Mouse (Mus musculus): ENCODE results near the gene Efcab12. TPM values are rescaled to one million over a fixed set of nuclear protein-coding genes. Genes with fewer than 3 reads are reported as not detected.

The Efcab12 gene
- polyA plus RNA-seq, 1 experiment from 2014 or later, result 0.42 TPM

- Histone ChIP-seq H3K36me3 (ENCODE audit: control insufficient read depth, insufficient read depth, low read length) (peaks cover 8% of the 10 kb centered on the region), H3K27me3 (ENCODE audit: control insufficient read depth, insufficient read depth, low read length) (no peaks in the 10 kb centered on the region), H3K27ac (replicated peaks in 1 of 2; ENCODE audit: control insufficient read depth in 1 of 2, insufficient read depth in 1 of 2, low read depth in 2 of 2, low read length in 2 of 2) (no peak overlapping the region), H3K4me3 (ENCODE audit: control insufficient read depth in 1 of 2, insufficient read depth in 1 of 2, low read depth in 1 of 2, low read length in 2 of 2) (no peak overlapping the region), H3K9me3 (ENCODE audit: control insufficient read depth, low read length) (no peaks in the 10 kb centered on the region), H3K9ac (ENCODE audit: low read length) (no peak overlapping the region), H3K4me2 (ENCODE audit: low read length) (no peak overlapping the region), H3K4me1 (ENCODE audit: control insufficient read depth in 2 of 2, insufficient read depth in 2 of 2, low read length in 2 of 2) (peaks cover 10 to 37% of the 10 kb centered on the region in 2 experiments)
- no peak for ATAC-seq (ENCODE audit: insufficient number of reproducible peaks, insufficient read depth, low FRiP score, low read depth)
- 75% methylated on average over 2 of the region's 2 CpGs for WGBS
Measured at GRCm38 (mm10) chr6:115854432-115854831, 16.2 kb upstream of the Efcab12 start.

GRCm38 (mm10) chr6:115853985-115854384 lies 15.8 kb upstream of the Efcab12 start:
- peaks cover 12% of the 10 kb centered on the region for H3K36me3 ChIP-seq (ENCODE audit: control insufficient read depth, insufficient read depth, low read length)
- H3K4me2 ChIP-seq (ENCODE audit: low read length), result peak overlapping the region; percentile 67
- peak overlapping the region; percentile 53 to 73; a peak in 3 of 4 replicates for H3K4me3 ChIP-seq (ENCODE audit: control insufficient read depth in 1 of 2, insufficient read depth in 1 of 2, low read depth in 1 of 2, low read length in 2 of 2)
- peaks cover 10 to 33% of the 10 kb centered on the region in 2 experiments for H3K4me1 ChIP-seq (ENCODE audit: control insufficient read depth in 2 of 2, insufficient read depth in 2 of 2, low read length in 2 of 2)
- 46% methylated on average over 7 of the region's 7 CpGs for WGBS
- no peaks in the 10 kb centered on the region for H3K9me3 ChIP-seq (ENCODE audit: control insufficient read depth, low read length)
- peak overlapping the region; percentile 70 for H3K9ac ChIP-seq (ENCODE audit: low read length)
- H3K27ac ChIP-seq (replicated peaks in 1 of 2; ENCODE audit: control insufficient read depth in 1 of 2, insufficient read depth in 1 of 2, low read depth in 2 of 2, low read length in 2 of 2), result peak overlapping the region; percentile 76 to 84
- H3K27me3 ChIP-seq (ENCODE audit: control insufficient read depth, insufficient read depth, low read length), result no peaks in the 10 kb centered on the region
- ATAC-seq (ENCODE audit: insufficient number of reproducible peaks, insufficient read depth, low FRiP score, low read depth), result no peak

- Histone ChIP-seq H3K36me3 (ENCODE audit: control insufficient read depth, insufficient read depth, low read length) (peaks cover 20% of the 10 kb centered on the region), H3K27ac (replicated peaks in 1 of 2; ENCODE audit: control insufficient read depth in 1 of 2, insufficient read depth in 1 of 2, low read depth in 2 of 2, low read length in 2 of 2) (peak within 1 kb of the TSS; percentile 84 to 88), H3K9me3 (ENCODE audit: control insufficient read depth, low read length) (no peaks in the 10 kb centered on the region), H3K27me3 (ENCODE audit: control insufficient read depth, insufficient read depth, low read length) (no peaks in the 10 kb centered on the region), H3K4me1 (ENCODE audit: control insufficient read depth in 2 of 2, insufficient read depth in 2 of 2, low read length in 2 of 2) (peaks cover 10 to 34% of the 10 kb centered on the region in 2 experiments), H3K4me2 (ENCODE audit: low read length) (peak within 1 kb of the TSS; percentile 76), H3K9ac (ENCODE audit: low read length) (peak within 1 kb of the TSS; percentile 73), H3K4me3 (ENCODE audit: control insufficient read depth in 1 of 2, insufficient read depth in 1 of 2, low read depth in 1 of 2, low read length in 2 of 2) (peak within 1 kb of the TSS; percentile 53 to 73)
- WGBS, result under 1% methylated on average over 51 of the region's 51 CpGs
- peak; percentile 97 for ATAC-seq (ENCODE audit: insufficient number of reproducible peaks, insufficient read depth, low FRiP score, low read depth)
Measured at GRCm38 (mm10) chr6:115853091-115853813, 15.0 kb upstream of the Efcab12 start, which contains the start of the genes Mbd4 and Ift122. TSS of gene Mbd4 (minus strand) at chr6:115853371. TSS of gene Ift122 (plus strand) at chr6:115853470.

GRCm38 (mm10) chr6:115852446-115853090 lies 14.4 kb upstream of the Efcab12 start:
- H3K27me3 ChIP-seq (ENCODE audit: control insufficient read depth, insufficient read depth, low read length), result no peaks in the 10 kb centered on the region
- peak overlapping the region; percentile 73 for H3K9ac ChIP-seq (ENCODE audit: low read length)
- H3K36me3 ChIP-seq (ENCODE audit: control insufficient read depth, insufficient read depth, low read length), result peaks cover 21% of the 10 kb centered on the region
- H3K4me1 ChIP-seq (ENCODE audit: control insufficient read depth in 2 of 2, insufficient read depth in 2 of 2, low read length in 2 of 2), result peaks cover 8 to 31% of the 10 kb centered on the region in 2 experiments
- ATAC-seq (ENCODE audit: insufficient number of reproducible peaks, insufficient read depth, low FRiP score, low read depth), result no peak
- H3K4me3 ChIP-seq (ENCODE audit: control insufficient read depth in 1 of 2, insufficient read depth in 1 of 2, low read depth in 1 of 2, low read length in 2 of 2), result peak overlapping the region; percentile 50 to 70
- WGBS, result 5% methylated on average over 20 of the region's 20 CpGs
- H3K27ac ChIP-seq (replicated peaks in 1 of 2; ENCODE audit: control insufficient read depth in 1 of 2, insufficient read depth in 1 of 2, low read depth in 2 of 2, low read length in 2 of 2), result peak overlapping the region; percentile 80 to 88
- no peaks in the 10 kb centered on the region for H3K9me3 ChIP-seq (ENCODE audit: control insufficient read depth, low read length)
- peak overlapping the region; percentile 76 for H3K4me2 ChIP-seq (ENCODE audit: low read length)

GRCm38 (mm10) chr6:115848598-115849304 lies 10.5 kb upstream of the Efcab12 start:
- Histone ChIP-seq H3K4me1 (ENCODE audit: control insufficient read depth in 2 of 2, insufficient read depth in 2 of 2, low read length in 2 of 2) (peaks cover 3 to 16% of the 10 kb centered on the region in 2 experiments), H3K4me2 (ENCODE audit: low read length) (no peak overlapping the region), H3K36me3 (ENCODE audit: control insufficient read depth, insufficient read depth, low read length) (peaks cover 40% of the 10 kb centered on the region), H3K27ac (replicated peaks in 1 of 2; ENCODE audit: control insufficient read depth in 1 of 2, insufficient read depth in 1 of 2, low read depth in 2 of 2, low read length in 2 of 2) (no peak overlapping the region), H3K9me3 (ENCODE audit: control insufficient read depth, low read length) (no peaks in the 10 kb centered on the region), H3K4me3 (ENCODE audit: control insufficient read depth in 1 of 2, insufficient read depth in 1 of 2, low read depth in 1 of 2, low read length in 2 of 2) (no peak overlapping the region), H3K27me3 (ENCODE audit: control insufficient read depth, insufficient read depth, low read length) (no peaks in the 10 kb centered on the region), H3K9ac (ENCODE audit: low read length) (0 out of 2 replicates have a peak overlapping the region, but pooled peaks have one; percentile 22)
- 93% methylated on average over 10 of the region's 10 CpGs for WGBS
- ATAC-seq (ENCODE audit: insufficient number of reproducible peaks, insufficient read depth, low FRiP score, low read depth), result no peak

GRCm38 (mm10) chr6:115846640-115847411 lies 8.6 kb upstream of the Efcab12 start:
- no peaks in the 10 kb centered on the region for H3K9me3 ChIP-seq (ENCODE audit: control insufficient read depth, low read length)
- peaks cover 57% of the 10 kb centered on the region for H3K36me3 ChIP-seq (ENCODE audit: control insufficient read depth, insufficient read depth, low read length)
- H3K27ac ChIP-seq (replicated peaks in 1 of 2; ENCODE audit: control insufficient read depth in 1 of 2, insufficient read depth in 1 of 2, low read depth in 2 of 2, low read length in 2 of 2), result no peak overlapping the region
- no peak overlapping the region for H3K9ac ChIP-seq (ENCODE audit: low read length)
- 47% methylated on average over 6 of the region's 8 CpGs for WGBS
- ATAC-seq (ENCODE audit: insufficient number of reproducible peaks, insufficient read depth, low FRiP score, low read depth), result no peak
- no peak overlapping the region for H3K4me2 ChIP-seq (ENCODE audit: low read length)
- H3K4me1 ChIP-seq (ENCODE audit: control insufficient read depth in 2 of 2, insufficient read depth in 2 of 2, low read length in 2 of 2), result peaks cover 0 to 7% of the 10 kb centered on the region in 2 experiments; a peak in 3 of 4 replicates
- no peaks in the 10 kb centered on the region for H3K27me3 ChIP-seq (ENCODE audit: control insufficient read depth, insufficient read depth, low read length)
- no peak overlapping the region for H3K4me3 ChIP-seq (ENCODE audit: control insufficient read depth in 1 of 2, insufficient read depth in 1 of 2, low read depth in 1 of 2, low read length in 2 of 2)

GRCm38 (mm10) chr6:115845006-115845405 lies 6.8 kb upstream of the Efcab12 start:
- WGBS, result 92% methylated on average over 4 of the region's 4 CpGs
- H3K9me3 ChIP-seq (ENCODE audit: control insufficient read depth, low read length), result no peaks in the 10 kb centered on the region
- no peaks in the 10 kb centered on the region for H3K27me3 ChIP-seq (ENCODE audit: control insufficient read depth, insufficient read depth, low read length)
- ATAC-seq (ENCODE audit: insufficient number of reproducible peaks, insufficient read depth, low FRiP score, low read depth), result no peak
- no peak overlapping the region for H3K4me3 ChIP-seq (ENCODE audit: control insufficient read depth in 1 of 2, insufficient read depth in 1 of 2, low read depth in 1 of 2, low read length in 2 of 2)
- H3K4me2 ChIP-seq (ENCODE audit: low read length), result no peak overlapping the region
- H3K4me1 ChIP-seq (ENCODE audit: control insufficient read depth in 2 of 2, insufficient read depth in 2 of 2, low read length in 2 of 2), result peaks cover 0 to 6% of the 10 kb centered on the region in 2 experiments; a peak in 2 of 4 replicates
- no peak overlapping the region for H3K9ac ChIP-seq (ENCODE audit: low read length)
- no peak overlapping the region for H3K27ac ChIP-seq (replicated peaks in 1 of 2; ENCODE audit: control insufficient read depth in 1 of 2, insufficient read depth in 1 of 2, low read depth in 2 of 2, low read length in 2 of 2)
- H3K36me3 ChIP-seq (ENCODE audit: control insufficient read depth, insufficient read depth, low read length), result peaks cover 59% of the 10 kb centered on the region

Measured in heart, embryonic 14.5 days (tissue).